Mouse (Mus musculus): ENCODE measurements around the gene Spaca4. TPM values are rescaled to one million over a fixed set of nuclear protein-coding genes. Genes with fewer than 3 reads are reported as not detected.

The Spaca4 gene
- polyA plus RNA-seq, 1 experiment from 2014 or later, result not detected

- Histone ChIP-seq H3K9ac (replicated peaks) (no peak overlapping the region), H3K4me1 (peaks cover 63% of the 10 kb centered on the region), H3K4me2 (replicated peaks) (no peak overlapping the region), H3K27ac (replicated peaks) (no peak overlapping the region), H3K9me3 (no peaks in the 10 kb centered on the region), H3K27me3 (peaks cover 20% of the 10 kb centered on the region), H3K4me3 (no peak overlapping the region), H3K36me3 (no peaks in the 10 kb centered on the region)
- WGBS, result 93% methylated on average over 11 of the region's 11 CpGs
- no peak for ATAC-seq (replicated peaks)
Measured at GRCm38 (mm10) chr7:45702316-45702715, 23.3 kb downstream of the Spaca4 start.

- H3K4me3 ChIP-seq, result peak overlapping the region; percentile 57; the same call in 1 of the 2 replicates
- ATAC-seq (replicated peaks), result no peak
- H3K4me1 ChIP-seq, result peaks cover 56% of the 10 kb centered on the region
Measured at GRCm38 (mm10) chr7:45701607-45702006, 24.0 kb downstream of the Spaca4 start.

GRCm38 (mm10) chr7:45701072-45701471, 24.5 kb downstream of the Spaca4 start:
- peak overlapping the region; percentile 74 for H3K9ac ChIP-seq (replicated peaks)

More at GRCm38 (mm10) chr7:45701607-45702006, 24.0 kb downstream of the Spaca4 start:
- H3K9me3 ChIP-seq, result no peaks in the 10 kb centered on the region
- peak overlapping the region; percentile 90 for H3K4me2 ChIP-seq (replicated peaks)
- peaks cover 20% of the 10 kb centered on the region for H3K27me3 ChIP-seq
- no peaks in the 10 kb centered on the region for H3K36me3 ChIP-seq
- H3K9ac ChIP-seq (replicated peaks), result no peak overlapping the region; the same call in 1 of the 2 replicates
- peak overlapping the region; percentile 76; the same call in 1 of the 2 replicates for H3K27ac ChIP-seq (replicated peaks)
- WGBS, result 85% methylated on average over 11 of the region's 11 CpGs

GRCm38 (mm10) chr7:45700301-45701015, 25.2 kb downstream of the Spaca4 start:
- peaks cover 44% of the 10 kb centered on the region for H3K4me1 ChIP-seq
- peak; percentile 27; the same call in 1 of the 2 replicates for ATAC-seq (replicated peaks)
- peak overlapping the region; percentile 76 for H3K27ac ChIP-seq (replicated peaks)
- peak overlapping the region; percentile 57 for H3K4me3 ChIP-seq
- no peaks in the 10 kb centered on the region for H3K36me3 ChIP-seq
- H3K4me2 ChIP-seq (replicated peaks), result peak overlapping the region; percentile 90
- WGBS, result 1% methylated on average over 20 of the region's 20 CpGs
- H3K9ac ChIP-seq (replicated peaks), result peak overlapping the region; percentile 74
- H3K27me3 ChIP-seq, result peaks cover 20% of the 10 kb centered on the region
- no peaks in the 10 kb centered on the region for H3K9me3 ChIP-seq

More at GRCm38 (mm10) chr7:45701072-45701471, 24.5 kb downstream of the Spaca4 start:
- peaks cover 20% of the 10 kb centered on the region for H3K27me3 ChIP-seq
- no peak for ATAC-seq (replicated peaks)
- H3K4me2 ChIP-seq (replicated peaks), result peak overlapping the region; percentile 90
- peaks cover 51% of the 10 kb centered on the region for H3K4me1 ChIP-seq
- WGBS, result 30% methylated on average over 11 of the region's 11 CpGs
- H3K9me3 ChIP-seq, result no peaks in the 10 kb centered on the region
- peak overlapping the region; percentile 57 for H3K4me3 ChIP-seq
- H3K36me3 ChIP-seq, result no peaks in the 10 kb centered on the region
- peak overlapping the region; percentile 76 for H3K27ac ChIP-seq (replicated peaks)

GRCm38 (mm10) chr7:45699523-45700141, 26.0 kb downstream of the Spaca4 start, which contains the start of gene Car11:
Gene Car11 (plus strand): TSS chr7:45699843.
- peak within 1 kb of the TSS; percentile 57 for H3K4me3 ChIP-seq
- under 1% methylated on average over 36 of the region's 36 CpGs for WGBS
- no peaks in the 10 kb centered on the region for H3K36me3 ChIP-seq
- peak within 1 kb of the TSS; percentile 74 for H3K9ac ChIP-seq (replicated peaks)
- peak within 1 kb of the TSS; percentile 90 for H3K4me2 ChIP-seq (replicated peaks)
- ATAC-seq (replicated peaks), result no peak
- H3K4me1 ChIP-seq, result peaks cover 39% of the 10 kb centered on the region
- peak within 1 kb of the TSS; percentile 76 for H3K27ac ChIP-seq (replicated peaks)
- H3K9me3 ChIP-seq, result no peaks in the 10 kb centered on the region
- peaks cover 20% of the 10 kb centered on the region for H3K27me3 ChIP-seq

- Histone ChIP-seq H3K9ac (replicated peaks) (no peak overlapping the region), H3K4me1 (peaks cover 27% of the 10 kb centered on the region), H3K4me2 (replicated peaks) (no peak overlapping the region), H3K27ac (replicated peaks) (no peak overlapping the region), H3K36me3 (no peaks in the 10 kb centered on the region), H3K4me3 (no peak overlapping the region), H3K9me3 (no peaks in the 10 kb centered on the region), H3K27me3 (peaks cover 20% of the 10 kb centered on the region)
- 81% methylated on average over 7 of the region's 7 CpGs for WGBS
- ATAC-seq (replicated peaks), result no peak
Measured at GRCm38 (mm10) chr7:45697894-45698293, 27.7 kb downstream of the Spaca4 start.

- no peak overlapping the region for H3K4me2 ChIP-seq (replicated peaks)
- H3K4me3 ChIP-seq, result no peak overlapping the region
- H3K27me3 ChIP-seq, result peaks cover 17% of the 10 kb centered on the region
- no peak overlapping the region for H3K9ac ChIP-seq (replicated peaks)
- H3K4me1 ChIP-seq, result peaks cover 7% of the 10 kb centered on the region
- no peak overlapping the region for H3K27ac ChIP-seq (replicated peaks)
- H3K36me3 ChIP-seq, result no peaks in the 10 kb centered on the region
- ATAC-seq (replicated peaks), result no peak
- WGBS, result 39% methylated on average over 6 of the region's 6 CpGs
- H3K9me3 ChIP-seq, result no peaks in the 10 kb centered on the region
Measured at GRCm38 (mm10) chr7:45695098-45695497, 30.5 kb downstream of the Spaca4 start.

GRCm38 (mm10) chr7:45693921-45694591, 31.6 kb downstream of the Spaca4 start, which contains the start of gene Sec1:
Gene Sec1 (minus strand): TSS chr7:45694402.
- ATAC-seq (replicated peaks), result no peak
- WGBS, result 89% methylated on average over 50 of the region's 50 CpGs
- Histone ChIP-seq H3K9me3 (no peaks in the 10 kb centered on the region), H3K27me3 (peaks cover 8% of the 10 kb centered on the region), H3K4me1 (no peaks in the 10 kb centered on the region), H3K9ac (replicated peaks) (no peak within 1 kb of the TSS), H3K4me2 (replicated peaks) (no peak within 1 kb of the TSS), H3K36me3 (no peaks in the 10 kb centered on the region), H3K27ac (replicated peaks) (no peak within 1 kb of the TSS), H3K4me3 (no peak within 1 kb of the TSS)

GRCm38 (mm10) chr7:45692364-45692763, 33.2 kb downstream of the Spaca4 start:
- Histone ChIP-seq H3K4me1 (no peaks in the 10 kb centered on the region), H3K4me2 (replicated peaks) (no peak overlapping the region), H3K9ac (replicated peaks) (no peak overlapping the region), H3K36me3 (no peaks in the 10 kb centered on the region), H3K27ac (replicated peaks) (no peak overlapping the region), H3K4me3 (no peak overlapping the region), H3K9me3 (no peaks in the 10 kb centered on the region), H3K27me3 (no peaks in the 10 kb centered on the region)
- 78% methylated on average over 2 of the region's 2 CpGs for WGBS
- no peak for ATAC-seq (replicated peaks)

GRCm38 (mm10) chr7:45689800-45690199, 35.8 kb downstream of the Spaca4 start:
- Histone ChIP-seq H3K9me3 (no peaks in the 10 kb centered on the region), H3K9ac (replicated peaks) (no peak overlapping the region), H3K4me2 (replicated peaks) (no peak overlapping the region), H3K36me3 (no peaks in the 10 kb centered on the region), H3K4me1 (no peaks in the 10 kb centered on the region), H3K27me3 (no peaks in the 10 kb centered on the region), H3K4me3 (no peak overlapping the region), H3K27ac (replicated peaks) (no peak overlapping the region)
- no peak for ATAC-seq (replicated peaks)
- 82% methylated on average over 11 of the region's 11 CpGs for WGBS

- no peaks in the 10 kb centered on the region for H3K9me3 ChIP-seq
- H3K9ac ChIP-seq (replicated peaks), result no peak overlapping the region
- H3K27ac ChIP-seq (replicated peaks), result no peak overlapping the region
- no peaks in the 10 kb centered on the region for H3K27me3 ChIP-seq
- no peak for ATAC-seq (replicated peaks)
- H3K36me3 ChIP-seq, result no peaks in the 10 kb centered on the region
- no peaks in the 10 kb centered on the region for H3K4me1 ChIP-seq
- no peak overlapping the region for H3K4me2 ChIP-seq (replicated peaks)
- 71% methylated on average over 6 of the region's 6 CpGs for WGBS
- H3K4me3 ChIP-seq, result no peak overlapping the region
Measured at GRCm38 (mm10) chr7:45689099-45689498, 36.5 kb downstream of the Spaca4 start.

- no peak overlapping the region for H3K4me3 ChIP-seq
- no peak overlapping the region for H3K4me2 ChIP-seq (replicated peaks)
- no peaks in the 10 kb centered on the region for H3K27me3 ChIP-seq
- H3K9me3 ChIP-seq, result no peaks in the 10 kb centered on the region
- H3K4me1 ChIP-seq, result peaks cover 8% of the 10 kb centered on the region
- H3K27ac ChIP-seq (replicated peaks), result no peak overlapping the region
- 77% methylated on average over 3 of the region's 3 CpGs for WGBS
- no peaks in the 10 kb centered on the region for H3K36me3 ChIP-seq
- ATAC-seq (replicated peaks), result no peak
- H3K9ac ChIP-seq (replicated peaks), result no peak overlapping the region
Measured at GRCm38 (mm10) chr7:45686841-45687240, 38.8 kb downstream of the Spaca4 start.

Measured in forebrain, embryonic 15.5 days (tissue).